Mouse (Mus musculus) myocyte (in vitro differentiated cells): ENCODE results near the gene Arl4c.

Experiments used
- CEBPB ChIP-seq: IDR thresholded peaks from 2 replicates; pipeline ENCODE4 v1.6.1; 2011; ENCODE audit warnings: mild to moderate bottlenecking, moderate library complexity; ENCODE audit not compliant: poor library complexity, insufficient read depth, severe bottlenecking
- E2F4 ChIP-seq: IDR thresholded peaks from one replicate; pipeline ENCODE4 v1.6.1; 2011; ENCODE audit warnings: mild to moderate bottlenecking, control low read depth, moderate library complexity; ENCODE audit not compliant: insufficient read depth
- MAX ChIP-seq: IDR thresholded peaks from one replicate; pipeline ENCODE4 v1.6.1; 2011; ENCODE audit warnings: low read depth, mild to moderate bottlenecking, control low read depth
- MYOD1 ChIP-seq, 3 experiments: IDR thresholded peaks; one replicate each; pipeline ENCODE4 v1.6.1; 2011; ENCODE audit warnings: control low read depth in 2 of 3, low read depth in 2 of 3, mild to moderate bottlenecking in 2 of 3, moderate library complexity in 1 of 3; ENCODE audit not compliant: insufficient read length in 2 of 3, control insufficient read depth in 1 of 3
- MYOG ChIP-seq, 3 experiments: IDR thresholded peaks; one replicate each; pipeline ENCODE4 v1.6.1; 2011; ENCODE audit warnings: control low read depth in 2 of 3, low read depth in 2 of 3, mild to moderate bottlenecking in 2 of 3; ENCODE audit not compliant: insufficient read length in 2 of 3, control insufficient read depth in 1 of 3, insufficient read depth in 1 of 3
- POLR2A ChIP-seq: IDR thresholded peaks from one replicate; pipeline ENCODE4 v1.6.1; 2011; ENCODE audit warnings: low read depth, mild to moderate bottlenecking, control low read depth, moderate library complexity; ENCODE audit not compliant: insufficient read length
- POLR2AphosphoS2 ChIP-seq: IDR thresholded peaks from one replicate; pipeline ENCODE4 v1.6.1; 2011; ENCODE audit warnings: low read depth, control low read depth; ENCODE audit not compliant: insufficient read length
- REST ChIP-seq: IDR thresholded peaks from one replicate; pipeline ENCODE4 v1.6.1; 2011; ENCODE audit warnings: mild to moderate bottlenecking, control low read depth, moderate library complexity; ENCODE audit not compliant: insufficient read depth, insufficient read length
- SRF ChIP-seq: IDR thresholded peaks from one replicate; pipeline ENCODE4 v1.6.1; 2011; ENCODE audit warnings: low read depth; ENCODE audit not compliant: control insufficient read depth, insufficient read length
- TCF12 ChIP-seq: IDR thresholded peaks from one replicate; pipeline ENCODE4 v1.6.1; 2011; ENCODE audit warnings: mild to moderate bottlenecking, control low read depth; ENCODE audit not compliant: poor library complexity, insufficient read depth, severe bottlenecking
- TCF3 ChIP-seq: IDR thresholded peaks from one replicate; pipeline ENCODE4 v1.6.1; 2011; ENCODE audit warnings: low read depth, control low read depth; ENCODE audit not compliant: insufficient read length
- USF1 ChIP-seq: IDR thresholded peaks from one replicate; pipeline ENCODE4 v1.6.1; 2011; ENCODE audit warnings: low read depth, mild to moderate bottlenecking, control low read depth, moderate library complexity

DNA sequence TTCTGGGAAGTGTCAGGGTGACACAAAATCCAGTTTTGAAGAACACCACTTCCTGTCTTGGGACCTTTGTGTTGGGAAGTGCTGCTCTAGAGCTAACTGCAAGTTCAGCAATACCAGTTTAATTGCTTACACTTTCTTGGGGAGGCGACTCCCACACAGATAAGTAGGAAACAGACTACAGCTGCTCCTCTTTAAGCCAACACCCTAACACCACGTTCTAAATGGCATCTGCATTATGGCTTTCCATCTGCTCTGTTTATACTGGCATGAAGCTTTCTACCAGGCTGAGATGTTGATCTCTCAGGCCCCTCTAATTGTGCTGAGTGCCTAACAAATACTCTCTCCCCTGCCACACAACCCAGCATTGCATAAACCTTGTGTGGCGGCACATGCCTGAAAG, 36.9 kb upstream of the Arl4c start:
- TF ChIP-seq POLR2A (no peak), MAX (no peak), MYOG (IDR thresholded peaks at IDR 0.05; ENCODE audit: control insufficient read depth in 1 of 3, insufficient read depth in 1 of 3, insufficient read length in 2 of 3, low read depth in 2 of 3) (no peak), MYOD1 (IDR thresholded peaks at IDR 0.05; ENCODE audit: control insufficient read depth in 1 of 3, insufficient read length in 2 of 3, low read depth in 2 of 3) (no peak), CEBPB (no peak), TCF12 (no peak), USF1 (no peak), POLR2AphosphoS2 (no peak), TCF3 (no peak), SRF (no peak), REST (no peak), E2F4 (no peak)
